In the genomic region with DNA sequence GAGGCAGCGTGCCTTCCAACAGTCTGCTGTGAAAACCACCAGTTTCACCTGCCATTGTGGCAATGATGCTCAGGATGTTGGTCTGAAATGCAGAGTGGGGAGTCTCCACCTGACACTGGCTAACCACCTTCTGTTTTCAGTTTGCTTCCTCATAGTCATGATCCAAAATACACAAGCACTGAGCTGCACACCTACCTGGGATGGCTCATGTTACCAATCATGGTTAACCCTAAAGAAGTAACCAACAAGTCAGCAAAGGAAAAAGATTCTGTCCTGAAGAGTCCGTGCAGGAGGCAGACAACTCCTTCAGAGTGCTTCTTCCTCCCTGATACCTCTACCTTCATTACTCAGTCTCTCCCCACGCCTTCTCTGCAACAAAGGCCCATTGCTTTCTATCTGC, we compare ENCODE assay signal across 22 mouse cellular contexts.
DNase-seq lines count a peak whose midpoint lies in the region; ATAC-seq and TF ChIP-seq lines count a peak whose summit lies in the region.
"Had no signal": no experiment of that assay in that cellular context is flagged by ENCODE, and none has a peak within 500 bp of the region (broad histone marks: within the 10 kb centered on the region; RNA-seq: fewer than 3 reads in every experiment).

No protein-coding gene starts in this region.

- ATAC-seq in embryonic facial prominence, embryonic 13.5 days (ENCODE audit: insufficient number of reproducible peaks, insufficient read depth, low FRiP score, low TSS enrichment, low read depth): no peak
- no peak for ATAC-seq in lung, postnatal 0 days
- no peak for ATAC-seq in embryonic facial prominence, embryonic 14.5 days (ENCODE audit: low read depth)
- ATAC-seq in stomach, embryonic 14.5 days (ENCODE audit: insufficient number of reproducible peaks, insufficient read depth, low FRiP score, low read depth): no peak
- ATAC-seq in erythroid progenitor cell, adult 5-6 weeks (replicated peaks; ENCODE audit: low FRiP score, poor library complexity, severe bottlenecking): no peak
- ATAC-seq: forebrain, embryonic 15.5 days; midbrain, embryonic 16.5 days had no signal

- DNase-seq in embryonic facial prominence, embryonic 10.5 days (ENCODE audit: low spot score): no peak
- DNase-seq in lung, postnatal 0 days (ENCODE audit: low spot score): no peak
- no peak for DNase-seq in lung, adult 18-20 months
- DNase-seq in embryonic facial prominence, embryonic 14.5 days (ENCODE audit: low spot score): no peak
- DNase-seq in adrenal gland, adult 8-10 months: no peak
- DNase-seq: adrenal gland, adult 2 months; cerebellum, adult 18-20 months; cerebellum, postnatal 14 days; gastrocnemius, postnatal 14 days; heart, adult 18-20 months; heart, postnatal 14 days; lung, postnatal 10 days; right cerebral cortex, adult 18-20 months; thymus, postnatal 14 days had no signal

- H3K27ac ChIP-seq in embryonic facial prominence, embryonic 13.5 days: no peak overlapping the region
- no peak overlapping the region for H3K27ac ChIP-seq in embryonic facial prominence, embryonic 10.5 days (replicated peaks)
- no peak overlapping the region for H3K27ac ChIP-seq in lung, postnatal 0 days (ENCODE audit: low read length)
- H3K27ac ChIP-seq in embryonic facial prominence, embryonic 14.5 days (replicated peaks; ENCODE audit: low read depth, low read length): no peak overlapping the region
- no peak overlapping the region for H3K27ac ChIP-seq in stomach, embryonic 14.5 days (ENCODE audit: low read length)
- H3K27ac ChIP-seq: embryonic facial prominence, embryonic 12.5 days; forebrain, embryonic 15.5 days; heart, embryonic 13.5 days; liver, embryonic 15.5 days had no signal

- H3K27me3 ChIP-seq in embryonic facial prominence, embryonic 13.5 days: no peaks in the 10 kb centered on the region
- H3K27me3 ChIP-seq in embryonic facial prominence, embryonic 10.5 days (replicated peaks; ENCODE audit: low read depth, poor library complexity, severe bottlenecking): no peaks in the 10 kb centered on the region
- H3K27me3 ChIP-seq in lung, postnatal 0 days (replicated peaks; ENCODE audit: insufficient read depth, low read length): no peaks in the 10 kb centered on the region
- no peaks in the 10 kb centered on the region for H3K27me3 ChIP-seq in embryonic facial prominence, embryonic 14.5 days (replicated peaks; ENCODE audit: control insufficient read depth, insufficient read depth, low read length)
- no peaks in the 10 kb centered on the region for H3K27me3 ChIP-seq in stomach, embryonic 14.5 days (ENCODE audit: control insufficient read depth, insufficient read depth, low read length)
- H3K27me3 ChIP-seq: embryonic facial prominence, embryonic 12.5 days; forebrain, embryonic 15.5 days; heart, embryonic 13.5 days had no signal

- H3K4me1 ChIP-seq in embryonic facial prominence, embryonic 13.5 days: peaks cover 34% of the 10 kb centered on the region
- H3K4me1 ChIP-seq in embryonic facial prominence, embryonic 10.5 days: peaks cover 49% of the 10 kb centered on the region
- H3K4me1 ChIP-seq in lung, postnatal 0 days (ENCODE audit: insufficient read depth, low read depth, low read length): 0 out of 2 replicates have a peak, but pooled peaks cover under 1% of the 10 kb centered on the region
- H3K4me1 ChIP-seq in embryonic facial prominence, embryonic 14.5 days (ENCODE audit: control insufficient read depth, insufficient read depth, low read length): peaks cover 21% of the 10 kb centered on the region
- peaks cover 38% of the 10 kb centered on the region for H3K4me1 ChIP-seq in stomach, embryonic 14.5 days (ENCODE audit: control insufficient read depth, insufficient read depth, low read length)

- no peak overlapping the region for H3K4me3 ChIP-seq in embryonic facial prominence, embryonic 13.5 days
- no peak overlapping the region for H3K4me3 ChIP-seq in embryonic facial prominence, embryonic 10.5 days
- no peak overlapping the region for H3K4me3 ChIP-seq in lung, postnatal 0 days (ENCODE audit: low read depth, low read length)
- no peak overlapping the region for H3K4me3 ChIP-seq in embryonic facial prominence, embryonic 14.5 days (ENCODE audit: low read depth, low read length)
- no peak overlapping the region for H3K4me3 ChIP-seq in stomach, embryonic 14.5 days (ENCODE audit: low read depth, low read length)
- H3K4me3 ChIP-seq: embryonic facial prominence, embryonic 12.5 days; forebrain, embryonic 15.5 days; heart, embryonic 13.5 days; liver, embryonic 15.5 days had no signal

- H3K36me3 ChIP-seq in embryonic facial prominence, embryonic 13.5 days: peaks cover 14% of the 10 kb centered on the region
- peaks cover 26% of the 10 kb centered on the region for H3K36me3 ChIP-seq in embryonic facial prominence, embryonic 10.5 days (replicated peaks)
- no peaks in the 10 kb centered on the region for H3K36me3 ChIP-seq in lung, postnatal 0 days (ENCODE audit: insufficient read depth, low read length)
- no peaks in the 10 kb centered on the region for H3K36me3 ChIP-seq in embryonic facial prominence, embryonic 14.5 days (ENCODE audit: control insufficient read depth, insufficient read depth, low read length)
- no peaks in the 10 kb centered on the region for H3K36me3 ChIP-seq in stomach, embryonic 14.5 days (ENCODE audit: control insufficient read depth, insufficient read depth, low read length)
- H3K36me3 ChIP-seq: forebrain, embryonic 15.5 days; liver, embryonic 15.5 days had no signal

- H3K9me3 ChIP-seq in embryonic facial prominence, embryonic 13.5 days: no peaks in the 10 kb centered on the region
- no peaks in the 10 kb centered on the region for H3K9me3 ChIP-seq in embryonic facial prominence, embryonic 10.5 days
- no peaks in the 10 kb centered on the region for H3K9me3 ChIP-seq in lung, postnatal 0 days (ENCODE audit: low read length)
- H3K9me3 ChIP-seq in embryonic facial prominence, embryonic 14.5 days (ENCODE audit: control insufficient read depth, low read length): no peaks in the 10 kb centered on the region
- H3K9me3 ChIP-seq in stomach, embryonic 14.5 days (ENCODE audit: control insufficient read depth, low read depth, low read length): no peaks in the 10 kb centered on the region
- H3K9me3 ChIP-seq: embryonic facial prominence, embryonic 12.5 days; forebrain, embryonic 15.5 days; heart, embryonic 13.5 days; liver, embryonic 15.5 days had no signal

- 76% methylated on average over 3 of the region's 3 CpGs for WGBS in embryonic facial prominence, embryonic 13.5 days
- 77% methylated on average over 3 of the region's 3 CpGs for WGBS in embryonic facial prominence, embryonic 10.5 days
- 87% methylated on average over 3 of the region's 3 CpGs for whole genome bisulfite sequencing in lung, postnatal 0 days
- 69% methylated on average over 3 of the region's 3 CpGs for WGBS in embryonic facial prominence, embryonic 14.5 days
- WGBS in stomach, embryonic 14.5 days: 73% methylated on average over 3 of the region's 3 CpGs

- 0 out of 2 replicates have a peak overlapping the region, but pooled peaks have one; percentile 12 for H3K4me2 ChIP-seq in embryonic facial prominence, embryonic 13.5 days
- H3K4me2 ChIP-seq in lung, postnatal 0 days (replicated peaks; ENCODE audit: low read depth, low read length): peak overlapping the region; percentile 88; the same call in 1 of the 2 replicates
- H3K4me2 ChIP-seq in embryonic facial prominence, embryonic 14.5 days (ENCODE audit: low read depth, low read length): 0 out of 2 replicates have a peak overlapping the region, but pooled peaks have one; percentile 66
- H3K4me2 ChIP-seq in stomach, embryonic 14.5 days (replicated peaks; ENCODE audit: low read depth, low read length): peak overlapping the region; percentile 19; the same call in 1 of the 2 replicates
- H3K4me2 ChIP-seq: embryonic facial prominence, embryonic 12.5 days; forebrain, embryonic 15.5 days; heart, embryonic 13.5 days; liver, embryonic 15.5 days had no signal

- no peak for TF ChIP-seq CTCF in lung, postnatal 0 days (IDR thresholded peaks at IDR 0.05)

- no peak overlapping the region for H3K9ac ChIP-seq in embryonic facial prominence, embryonic 13.5 days
- H3K9ac ChIP-seq in lung, postnatal 0 days (replicated peaks; ENCODE audit: low read depth): no peak overlapping the region
- H3K9ac ChIP-seq in embryonic facial prominence, embryonic 14.5 days (ENCODE audit: low read depth, low read length): no peak overlapping the region
- H3K9ac ChIP-seq in stomach, embryonic 14.5 days (replicated peaks; ENCODE audit: low read depth, low read length): no peak overlapping the region
- H3K9ac ChIP-seq: embryonic facial prominence, embryonic 12.5 days; forebrain, embryonic 15.5 days; heart, embryonic 13.5 days; liver, embryonic 15.5 days had no signal

- TF ChIP-seq EP300 in lung, postnatal 0 days (IDR thresholded peaks at IDR 0.05): no peak

Comparison
In these comparisons a context has a peak if more than half of its experiments do, and no peak if none do; other contexts are left out.
1. H3K4me2 ChIP-seq: peak in every context shown above with its lines; median percentile 88 in lung, postnatal 0 days; 66 in embryonic facial prominence, embryonic 14.5 days; 19 in stomach, embryonic 14.5 days; 12 in embryonic facial prominence, embryonic 13.5 days.